Mouse (Mus musculus): ENCODE measurements around the gene Olfr13. TPM values are rescaled to one million over a fixed set of nuclear protein-coding genes. Genes with fewer than 3 reads are reported as not detected.

Olfr13 gene
- polyA plus RNA-seq (2014; fragmentation: Illumina TruSeq; extraction: RNeasy Lipid Tissue Mini Kit (QIAGEN cat#74804); ENCODE audit: insufficient read depth, low read depth, low replicate concordance) = not detected

GRCm38 (mm10) chr6:43171840-43172239 lies at the start of gene Olfr13:
Gene Olfr13 (plus strand): TSS chr6:43172140.

GRCm38 (mm10) chr6:43146267-43146666 lies 25.7 kb upstream of the Olfr13 start, which contains the start of gene Olfr237-ps1:
Gene Olfr237-ps1 (plus strand): TSS chr6:43146567.

GRCm38 (mm10) chr6:43162982-43163381 lies 9.0 kb upstream of the Olfr13 start, which contains the start of gene Olfr437:
Gene Olfr437 (plus strand): TSS chr6:43163282.

GRCm38 (mm10) chr6:43196781-43197180 lies 24.8 kb downstream of the Olfr13 start, which contains the start of gene Olfr435:
Gene Olfr435 (plus strand): TSS chr6:43197146.

GRCm38 (mm10) chr6:43212873-43213272 lies 40.9 kb downstream of the Olfr13 start, which contains the start of gene Olfr434:
Gene Olfr434 (plus strand): TSS chr6:43213021.

Other genes starting within 250 kb of the Olfr13 start
- gene Olfr444, start 223.1 kb upstream of the Olfr13 start, polyA plus RNA-seq (2014; fragmentation: Illumina TruSeq; extraction: RNeasy Lipid Tissue Mini Kit (QIAGEN cat#74804); ENCODE audit: insufficient read depth, low read depth, low replicate concordance) = not detected
- gene Olfr441, start 65.8 kb upstream of the Olfr13 start, polyA plus RNA-seq (2014; fragmentation: Illumina TruSeq; extraction: RNeasy Lipid Tissue Mini Kit (QIAGEN cat#74804); ENCODE audit: insufficient read depth, low read depth, low replicate concordance) = not detected
- not detected for gene Olfr237-ps1, start 25.6 kb upstream of the Olfr13 start, polyA plus RNA-seq (2014; fragmentation: Illumina TruSeq; extraction: RNeasy Lipid Tissue Mini Kit (QIAGEN cat#74804); ENCODE audit: insufficient read depth, low read depth, low replicate concordance)
- gene Olfr437, start 8.9 kb upstream of the Olfr13 start, polyA plus RNA-seq (2014; fragmentation: Illumina TruSeq; extraction: RNeasy Lipid Tissue Mini Kit (QIAGEN cat#74804); ENCODE audit: insufficient read depth, low read depth, low replicate concordance) = not detected
- not detected for gene Olfr435, start 25.0 kb downstream of the Olfr13 start, polyA plus RNA-seq (2014; fragmentation: Illumina TruSeq; extraction: RNeasy Lipid Tissue Mini Kit (QIAGEN cat#74804); ENCODE audit: insufficient read depth, low read depth, low replicate concordance)
- not detected for gene Olfr434, start 40.9 kb downstream of the Olfr13 start, polyA plus RNA-seq (2014; fragmentation: Illumina TruSeq; extraction: RNeasy Lipid Tissue Mini Kit (QIAGEN cat#74804); ENCODE audit: insufficient read depth, low read depth, low replicate concordance)
- not detected for gene Olfr47, start 59.4 kb downstream of the Olfr13 start, polyA plus RNA-seq (2014; fragmentation: Illumina TruSeq; extraction: RNeasy Lipid Tissue Mini Kit (QIAGEN cat#74804); ENCODE audit: insufficient read depth, low read depth, low replicate concordance)
- 17.6 TPM for gene Arhgef5, start 93.4 kb downstream of the Olfr13 start, polyA plus RNA-seq (2014; fragmentation: Illumina TruSeq; extraction: RNeasy Lipid Tissue Mini Kit (QIAGEN cat#74804); ENCODE audit: insufficient read depth, low read depth, low replicate concordance)
- gene Nobox, start 137.4 kb downstream of the Olfr13 start, polyA plus RNA-seq (2014; fragmentation: Illumina TruSeq; extraction: RNeasy Lipid Tissue Mini Kit (QIAGEN cat#74804); ENCODE audit: insufficient read depth, low read depth, low replicate concordance) = not detected